Mouse (Mus musculus): ENCODE data around the gene Mfsd14b. TPM values are rescaled to one million over a fixed set of nuclear protein-coding genes. Genes with fewer than 3 reads are reported as not detected.

Mfsd14b gene
- polyA plus RNA-seq, 1 experiment from 2014 or later, result 27.0 TPM

DNA sequence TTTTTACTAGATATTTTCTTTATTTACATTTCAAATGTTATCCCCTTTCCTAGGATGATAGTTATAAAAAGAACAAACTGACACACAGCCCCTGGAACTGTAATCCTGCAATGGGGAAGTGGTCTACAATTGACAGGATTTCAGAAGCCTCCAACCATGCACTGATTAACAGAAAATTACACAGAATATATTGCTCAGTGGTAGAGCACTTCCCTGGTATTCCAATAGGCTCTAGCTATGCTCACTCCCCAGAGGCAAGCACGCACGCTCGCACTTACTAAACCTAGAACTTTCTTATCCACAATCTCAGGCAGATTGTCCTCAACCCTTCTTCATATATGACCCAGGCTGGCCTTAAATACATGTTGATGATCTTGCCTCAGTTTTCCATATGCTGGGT lies 464 bp upstream of the Mfsd14b start:
- Histone ChIP-seq H3K27me3 (ENCODE audit: insufficient read depth, low read length) (no peaks in the 10 kb centered on the region), H3K9me3 (ENCODE audit: low read length) (no peaks in the 10 kb centered on the region), H3K27ac (ENCODE audit: low read depth) (peak overlapping the region; percentile 93), H3K4me2 (ENCODE audit: low read depth, low read length) (peak overlapping the region; percentile 71), H3K9ac (replicated peaks) (peak overlapping the region; percentile 84), H3K36me3 (replicated peaks; ENCODE audit: insufficient read depth, low read length) (no peaks in the 10 kb centered on the region), H3K4me3 (ENCODE audit: low read depth, low read length) (peak overlapping the region; percentile 80), H3K4me1 (ENCODE audit: insufficient read depth) (peaks cover 3% of the 10 kb centered on the region; the same call in 1 of the 2 replicates)
- DNase-seq (no peak), ATAC-seq (peak; percentile 35)
- no peak for TF ChIP-seq CTCF (IDR thresholded peaks at IDR 0.05; ENCODE audit: low read depth)
- TF ChIP-seq EP300 (IDR thresholded peaks at IDR 0.05; ENCODE audit: low read depth), result no peak
- 65% methylated on average over 3 of the region's 3 CpGs for WGBS (ENCODE audit: insufficient replicate concordance)

DNA sequence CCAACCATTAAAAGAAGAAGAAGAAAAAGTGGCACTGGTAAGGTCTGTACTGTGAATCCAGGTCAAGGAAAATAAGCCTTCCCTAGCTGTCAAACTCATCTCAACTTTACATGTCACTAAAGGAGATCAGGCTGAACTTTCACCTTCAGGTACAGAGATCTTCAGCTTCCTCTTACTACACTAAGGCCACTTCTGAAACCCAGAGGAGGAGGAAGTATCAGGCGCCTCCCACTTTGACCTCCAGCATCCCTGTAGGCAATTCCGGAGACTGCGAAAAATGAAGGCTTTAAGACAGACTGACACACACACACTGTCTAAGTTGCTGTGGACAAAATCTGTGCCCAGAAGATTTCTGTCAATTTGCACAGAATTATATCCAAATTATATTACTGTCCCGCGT lies 814 bp downstream of the Mfsd14b start:
- Histone ChIP-seq H3K4me2 (ENCODE audit: low read depth, low read length) (peak overlapping the region; percentile 71), H3K27ac (ENCODE audit: low read depth) (peak overlapping the region; percentile 93), H3K4me1 (ENCODE audit: insufficient read depth) (peaks cover 3% of the 10 kb centered on the region; the same call in 1 of the 2 replicates), H3K27me3 (ENCODE audit: insufficient read depth, low read length) (no peaks in the 10 kb centered on the region), H3K9ac (replicated peaks) (peak overlapping the region; percentile 84), H3K4me3 (ENCODE audit: low read depth, low read length) (peak overlapping the region; percentile 80), H3K36me3 (replicated peaks; ENCODE audit: insufficient read depth, low read length) (no peaks in the 10 kb centered on the region), H3K9me3 (ENCODE audit: low read length) (no peaks in the 10 kb centered on the region)
- 2% methylated on average over 5 of the region's 5 CpGs for WGBS (ENCODE audit: insufficient replicate concordance)
- ATAC-seq, result peak; percentile 16
- DNase-seq, result peak; percentile 50
- TF ChIP-seq EP300 (IDR thresholded peaks at IDR 0.05; ENCODE audit: low read depth) (no peak), CTCF (IDR thresholded peaks at IDR 0.05; ENCODE audit: low read depth) (no peak)

DNA sequence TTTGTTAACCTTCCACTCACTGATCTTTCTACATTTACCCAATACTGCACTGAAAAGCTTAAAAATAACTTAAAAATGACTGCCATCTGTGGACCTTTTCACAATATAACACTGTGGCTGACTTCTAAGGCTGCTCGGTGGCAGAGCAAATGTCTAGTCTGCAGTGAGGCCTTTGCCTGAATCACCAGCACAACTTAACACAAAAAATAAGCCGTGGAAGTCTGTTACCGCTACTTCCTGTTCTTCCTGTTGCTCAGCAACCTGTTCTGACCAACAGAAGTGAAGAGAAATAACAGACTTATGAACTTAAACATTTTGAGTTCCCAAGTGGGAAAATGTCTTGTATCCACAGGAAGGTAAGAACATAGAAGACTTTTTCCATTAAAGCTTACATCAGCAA lies 11.5 kb downstream of the Mfsd14b start:
- H3K4me3 ChIP-seq (ENCODE audit: low read depth, low read length), result no peak overlapping the region
- no peak overlapping the region for H3K9ac ChIP-seq (replicated peaks)
- TF ChIP-seq CTCF (IDR thresholded peaks at IDR 0.05; ENCODE audit: low read depth) (no peak), EP300 (IDR thresholded peaks at IDR 0.05; ENCODE audit: low read depth) (no peak)
- H3K9me3 ChIP-seq (ENCODE audit: low read length), result peaks cover 2% of the 10 kb centered on the region; the same call in 1 of the 2 replicates
- 0 out of 2 replicates have a peak, but pooled peaks cover 2% of the 10 kb centered on the region for H3K4me1 ChIP-seq (ENCODE audit: insufficient read depth)
- H3K36me3 ChIP-seq (replicated peaks; ENCODE audit: insufficient read depth, low read length), result peaks cover 2% of the 10 kb centered on the region; the same call in 1 of the 2 replicates
- no peak overlapping the region for H3K27ac ChIP-seq (ENCODE audit: low read depth)
- ATAC-seq (no peak), DNase-seq (no peak)
- WGBS (ENCODE audit: insufficient replicate concordance), result 50% methylated on average over 3 of the region's 3 CpGs
- no peaks in the 10 kb centered on the region for H3K27me3 ChIP-seq (ENCODE audit: insufficient read depth, low read length)
- no peak overlapping the region for H3K4me2 ChIP-seq (ENCODE audit: low read depth, low read length)

DNA sequence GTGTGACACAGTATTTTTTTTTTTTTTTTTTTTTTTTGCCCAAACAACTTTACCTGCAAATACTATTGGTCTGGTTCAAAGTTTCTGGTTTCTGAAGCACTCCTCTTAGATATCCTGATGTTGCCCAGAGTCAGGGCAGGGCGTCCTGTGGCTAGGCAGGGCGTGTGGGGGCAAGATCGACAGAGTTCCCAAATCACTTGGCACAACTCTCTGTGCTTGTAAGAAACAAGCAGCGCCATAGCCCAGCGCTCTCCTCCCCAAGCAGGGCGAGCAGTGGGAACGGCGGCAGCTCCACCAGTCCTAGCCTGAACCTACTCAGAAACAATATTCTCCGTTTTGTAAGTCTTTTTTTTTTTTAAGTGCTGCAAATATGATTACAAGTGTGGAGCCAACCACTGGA lies 12.1 kb downstream of the Mfsd14b start:
- no peaks in the 10 kb centered on the region for H3K27me3 ChIP-seq (ENCODE audit: insufficient read depth, low read length)
- DNase-seq (no peak), ATAC-seq (no peak)
- H3K9ac ChIP-seq (replicated peaks), result no peak overlapping the region
- no peak overlapping the region for H3K27ac ChIP-seq (ENCODE audit: low read depth)
- no peak overlapping the region for H3K4me3 ChIP-seq (ENCODE audit: low read depth, low read length)
- H3K4me1 ChIP-seq (ENCODE audit: insufficient read depth), result peaks cover 2% of the 10 kb centered on the region; the same call in 1 of the 2 replicates
- TF ChIP-seq EP300 (IDR thresholded peaks at IDR 0.05; ENCODE audit: low read depth) (no peak), CTCF (IDR thresholded peaks at IDR 0.05; ENCODE audit: low read depth) (no peak)
- no peaks in the 10 kb centered on the region for H3K9me3 ChIP-seq (ENCODE audit: low read length)
- 78% methylated on average over 9 of the region's 9 CpGs for WGBS (ENCODE audit: insufficient replicate concordance)
- H3K36me3 ChIP-seq (replicated peaks; ENCODE audit: insufficient read depth, low read length), result no peaks in the 10 kb centered on the region; the same call in 1 of the 2 replicates
- no peak overlapping the region for H3K4me2 ChIP-seq (ENCODE audit: low read depth, low read length)

DNA sequence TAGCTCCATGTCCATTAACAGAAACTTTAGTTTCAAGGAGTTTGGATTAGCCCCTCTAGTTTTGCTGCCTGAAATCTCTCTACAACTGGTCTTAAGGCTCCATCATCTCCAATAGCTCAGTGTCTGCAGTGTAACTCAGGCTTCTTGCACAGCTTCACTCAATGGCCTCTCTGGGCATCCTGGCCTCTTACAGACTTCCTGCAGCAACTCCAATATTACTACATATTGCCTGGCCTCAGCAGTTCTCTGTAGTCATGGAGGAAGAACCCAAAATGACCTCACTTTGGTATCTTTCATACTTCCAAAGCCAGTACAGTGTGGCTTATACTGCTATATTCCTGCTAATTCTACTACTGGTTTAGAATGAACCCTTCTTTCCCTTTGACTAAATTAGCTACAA lies 15.8 kb downstream of the Mfsd14b start:
- Histone ChIP-seq H3K36me3 (replicated peaks; ENCODE audit: insufficient read depth, low read length) (peaks cover 10% of the 10 kb centered on the region), H3K27me3 (ENCODE audit: insufficient read depth, low read length) (no peaks in the 10 kb centered on the region), H3K4me1 (ENCODE audit: insufficient read depth) (peaks cover 2% of the 10 kb centered on the region; the same call in 1 of the 2 replicates), H3K9me3 (ENCODE audit: low read length) (no peaks in the 10 kb centered on the region), H3K4me2 (ENCODE audit: low read depth, low read length) (no peak overlapping the region), H3K27ac (ENCODE audit: low read depth) (no peak overlapping the region), H3K4me3 (ENCODE audit: low read depth, low read length) (no peak overlapping the region), H3K9ac (replicated peaks) (no peak overlapping the region)
- ATAC-seq, result no peak
- no peak for DNase-seq
- TF ChIP-seq CTCF (IDR thresholded peaks at IDR 0.05; ENCODE audit: low read depth) (no peak), EP300 (IDR thresholded peaks at IDR 0.05; ENCODE audit: low read depth) (no peak)

DNA sequence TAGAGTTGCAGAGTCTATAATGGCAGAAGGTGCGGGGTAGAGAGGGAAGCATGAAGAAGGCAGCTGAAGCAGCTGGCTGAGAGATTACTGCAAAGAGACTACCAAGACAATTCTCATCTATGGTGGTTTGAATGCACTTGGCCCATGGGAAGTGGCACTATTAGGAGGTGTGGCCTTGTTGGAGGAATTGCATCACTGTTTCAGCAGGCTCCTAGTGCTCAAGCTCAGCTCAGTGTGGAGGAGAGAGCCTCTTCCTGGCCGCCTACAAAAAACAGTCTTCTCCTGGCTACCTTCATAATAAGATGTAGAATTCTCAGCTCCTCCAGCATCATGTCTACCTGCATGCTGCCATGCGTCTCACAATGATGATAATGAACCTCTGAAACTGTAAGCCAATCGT lies 16.9 kb downstream of the Mfsd14b start:
- Histone ChIP-seq H3K27me3 (ENCODE audit: insufficient read depth, low read length) (no peaks in the 10 kb centered on the region), H3K27ac (ENCODE audit: low read depth) (no peak overlapping the region), H3K4me2 (ENCODE audit: low read depth, low read length) (no peak overlapping the region), H3K4me1 (ENCODE audit: insufficient read depth) (peaks cover 2% of the 10 kb centered on the region; the same call in 1 of the 2 replicates), H3K9me3 (ENCODE audit: low read length) (no peaks in the 10 kb centered on the region), H3K4me3 (ENCODE audit: low read depth, low read length) (no peak overlapping the region), H3K9ac (replicated peaks) (no peak overlapping the region), H3K36me3 (replicated peaks; ENCODE audit: insufficient read depth, low read length) (peaks cover 10% of the 10 kb centered on the region)
- DNase-seq (no peak), ATAC-seq (no peak)
- WGBS (ENCODE audit: insufficient replicate concordance), result 84% methylated on average over 4 of the region's 4 CpGs
- TF ChIP-seq EP300 (IDR thresholded peaks at IDR 0.05; ENCODE audit: low read depth) (no peak), CTCF (IDR thresholded peaks at IDR 0.05; ENCODE audit: low read depth) (no peak)

DNA sequence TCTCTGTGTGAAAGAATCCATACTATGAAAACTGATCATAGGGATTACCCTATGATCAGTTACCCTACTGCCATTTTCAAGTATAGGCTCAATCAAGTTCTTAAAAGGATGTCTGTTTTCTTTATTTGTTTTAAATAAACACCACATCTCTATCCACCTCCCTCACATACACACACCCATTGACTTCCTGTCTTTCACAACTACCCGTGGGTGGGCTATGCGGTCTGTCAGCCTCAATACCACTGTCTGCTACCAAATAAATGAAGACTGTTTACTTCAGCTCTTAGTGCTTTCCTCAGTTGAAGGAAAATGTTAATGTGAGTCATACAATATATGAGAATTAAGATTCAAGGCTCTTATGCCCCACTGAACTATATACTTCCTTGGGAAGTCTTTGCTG lies 42.8 kb downstream of the Mfsd14b start:
- Histone ChIP-seq H3K27me3 (ENCODE audit: insufficient read depth, low read length) (no peaks in the 10 kb centered on the region), H3K27ac (ENCODE audit: low read depth) (no peak overlapping the region), H3K9ac (replicated peaks) (no peak overlapping the region), H3K4me1 (ENCODE audit: insufficient read depth) (no peaks in the 10 kb centered on the region), H3K36me3 (replicated peaks; ENCODE audit: insufficient read depth, low read length) (peaks cover 46% of the 10 kb centered on the region), H3K4me2 (ENCODE audit: low read depth, low read length) (no peak overlapping the region), H3K9me3 (ENCODE audit: low read length) (no peaks in the 10 kb centered on the region), H3K4me3 (ENCODE audit: low read depth, low read length) (no peak overlapping the region)
- 56% methylated on average over 2 of the region's 2 CpGs for WGBS (ENCODE audit: insufficient replicate concordance)
- TF ChIP-seq CTCF (IDR thresholded peaks at IDR 0.05; ENCODE audit: low read depth), result no peak
- TF ChIP-seq EP300 (IDR thresholded peaks at IDR 0.05; ENCODE audit: low read depth), result no peak
- no peak for DNase-seq
- ATAC-seq, result no peak
